Mouse (Mus musculus) embryonic facial prominence, embryonic 14.5 days (tissue): ENCODE data around the gene Akap11. TPM values are rescaled to one million over a fixed set of nuclear protein-coding genes. Genes with fewer than 3 reads are reported as not detected.

Experiments used
- ATAC-seq: fragments of 200-750 bp; cut with Nextera tagmentation; 2 replicates; pipeline ENCODE4 v1.8.0; 2017; ENCODE audit warnings: low read depth, moderate number of reproducible peaks, moderate TSS enrichment
- DNase-seq: peaks from one replicate; pipeline ENCODE4 v3.0.0-alpha.2; 2015; ENCODE audit warnings: low spot score
- H3K27ac ChIP-seq: fragments of 300-500 bp; sonication (generic); replicated peaks from 2 replicates; pipeline ENCODE4 v1.5.1; 2014; ENCODE audit warnings: low read depth, mild to moderate bottlenecking, low read length, moderate library complexity
- H3K27me3 ChIP-seq: fragments of 300-500 bp; sonication (generic); replicated peaks from 2 replicates; pipeline ENCODE4 v1.6.1; 2014; ENCODE audit warnings: low read length; ENCODE audit not compliant: control insufficient read depth, insufficient read depth
- H3K36me3 ChIP-seq: fragments of 300-500 bp; sonication (generic); 2 replicates; pipeline ENCODE4 v1.6.1; 2014; ENCODE audit warnings: low read length, mixed read lengths; ENCODE audit not compliant: control insufficient read depth, insufficient read depth
- H3K4me1 ChIP-seq: fragments of 300-500 bp; sonication (generic); 2 replicates; pipeline ENCODE4 v1.6.1; 2014; ENCODE audit warnings: antibody characterized with exemption, low read length; ENCODE audit not compliant: control insufficient read depth, insufficient read depth
- H3K4me2 ChIP-seq: fragments of 300-500 bp; sonication (generic); 2 replicates; pipeline ENCODE4 v1.6.1; 2014; ENCODE audit warnings: low read depth, mild to moderate bottlenecking, low read length, moderate library complexity, mixed read lengths
- H3K4me3 ChIP-seq: fragments of 300-500 bp; sonication (generic); 2 replicates; pipeline ENCODE4 v1.5.1; 2014; ENCODE audit warnings: low read depth, mild to moderate bottlenecking, low read length
- H3K9ac ChIP-seq: fragments of 300-500 bp; sonication (generic); 2 replicates; pipeline ENCODE4 v1.6.1; 2014; ENCODE audit warnings: low read depth, mild to moderate bottlenecking, low read length, moderate library complexity, mixed read lengths
- H3K9me3 ChIP-seq: fragments of 300-500 bp; sonication (generic); 2 replicates; pipeline ENCODE4 v1.6.1; 2016; ENCODE audit warnings: low read length; ENCODE audit not compliant: control insufficient read depth
- WGBS: fragments of 180-500 bp; shearing (Covaris S2); extraction: QIAGEN DNeasy Blood & Tissue Kit; methylation state at CpG from one replicate; pipeline ENCODE4 v1.1.7; 2014; 5-methylcytosine and 5-hydroxymethylcytosine counted together
- polyA plus RNA-seq: library from polyadenylated mRNA; unstranded; fragments of >200 nt; fragmentation: Nextera tagmentation; extraction: Ambion mirVana; gene quantifications from 2 replicates; pipeline ENCODE4 v1.2.1, GENCODE M21; 2014

Gene Akap11
- 18.6 and 19.3 TPM in 2 replicates for polyA plus RNA-seq

GRCm38 (mm10) chr14:78536281-78537165, at the start of gene Akap11:
Gene Akap11 (minus strand): TSS chr14:78536808.
- Histone ChIP-seq H3K9me3 (no peaks in the 10 kb centered on the region), H3K36me3 (no peaks in the 10 kb centered on the region), H3K4me3 (peak within 1 kb of the TSS; percentile 82), H3K9ac (peak within 1 kb of the TSS; percentile 94), H3K27me3 (no peaks in the 10 kb centered on the region), H3K4me2 (peak within 1 kb of the TSS; percentile 70), H3K4me1 (peaks cover 7% of the 10 kb centered on the region; the same call in 1 of the 2 replicates), H3K27ac (peak within 1 kb of the TSS; percentile 80)
- ATAC-seq: peak; percentile 97
- peak; percentile 97 for DNase-seq
- under 1% methylated on average over 31 of the region's 82 CpGs for WGBS

DNA sequence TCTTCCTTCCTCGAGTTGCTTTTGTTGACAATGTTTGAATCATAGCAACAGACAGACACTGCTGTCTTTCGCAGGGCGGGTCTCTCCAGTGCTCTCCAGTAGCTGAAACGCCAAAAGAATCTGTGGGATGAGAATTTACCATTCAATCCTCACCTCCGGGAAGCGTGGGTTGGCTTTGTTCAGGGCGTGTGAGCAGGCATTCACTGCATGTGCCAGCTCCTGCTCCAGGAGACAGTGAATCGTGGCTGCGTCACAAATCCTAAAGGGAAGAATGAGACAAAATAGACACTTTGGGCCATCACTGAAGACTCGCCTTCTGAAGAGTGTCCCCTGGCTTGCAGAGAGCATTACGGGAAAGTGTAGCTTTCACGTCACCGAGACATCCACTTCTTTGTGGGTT, 47.6 kb upstream of the Akap11 start:
- ATAC-seq (no peak), DNase-seq (no peak)
- Histone ChIP-seq H3K9ac (no peak overlapping the region), H3K4me1 (no peaks in the 10 kb centered on the region), H3K9me3 (no peaks in the 10 kb centered on the region), H3K27ac (no peak overlapping the region), H3K36me3 (peaks cover 23% of the 10 kb centered on the region), H3K4me3 (no peak overlapping the region), H3K27me3 (no peaks in the 10 kb centered on the region), H3K4me2 (no peak overlapping the region)
- 91% methylated on average over 13 of the region's 13 CpGs for WGBS

DNA sequence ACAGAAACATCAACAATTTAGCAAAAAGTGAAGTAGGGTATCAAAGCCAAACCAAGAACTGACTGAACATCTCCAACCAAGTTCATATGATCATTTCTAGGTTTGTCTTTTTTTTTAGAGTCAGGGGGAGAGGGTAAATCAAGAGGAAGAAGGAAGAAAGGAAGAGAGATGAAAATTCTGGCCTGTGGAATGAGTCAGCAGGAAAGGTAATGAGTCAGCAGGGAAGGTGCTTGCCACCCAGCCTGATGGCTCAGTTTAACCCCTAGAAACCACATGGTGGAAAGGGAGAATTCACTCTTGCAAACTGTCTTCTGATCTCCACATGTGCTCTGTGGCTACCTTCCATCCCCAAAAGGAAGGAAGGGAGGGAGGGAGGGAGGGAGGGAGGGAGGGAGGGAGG, 46.6 kb upstream of the Akap11 start:
- H3K9ac ChIP-seq: no peak overlapping the region
- DNase-seq (no peak), ATAC-seq (no peak)
- H3K27ac ChIP-seq: no peak overlapping the region
- no peak overlapping the region for H3K4me2 ChIP-seq
- no peaks in the 10 kb centered on the region for H3K4me1 ChIP-seq
- H3K4me3 ChIP-seq: no peak overlapping the region
- no peaks in the 10 kb centered on the region for H3K9me3 ChIP-seq
- peaks cover 24% of the 10 kb centered on the region for H3K36me3 ChIP-seq
- no peaks in the 10 kb centered on the region for H3K27me3 ChIP-seq

GRCm38 (mm10) chr14:78575899-78576298, 39.3 kb upstream of the Akap11 start:
- Histone ChIP-seq H3K4me2 (no peak overlapping the region), H3K27me3 (no peaks in the 10 kb centered on the region), H3K4me1 (no peaks in the 10 kb centered on the region), H3K36me3 (peaks cover 7% of the 10 kb centered on the region; the same call in 1 of the 2 replicates), H3K9ac (no peak overlapping the region), H3K9me3 (no peaks in the 10 kb centered on the region), H3K4me3 (no peak overlapping the region), H3K27ac (no peak overlapping the region)
- WGBS: 82% methylated on average over 13 of the region's 13 CpGs
- ATAC-seq: no peak
- DNase-seq: no peak

GRCm38 (mm10) chr14:78568410-78568809, 31.8 kb upstream of the Akap11 start:
- Histone ChIP-seq H3K9me3 (no peaks in the 10 kb centered on the region), H3K27me3 (no peaks in the 10 kb centered on the region), H3K27ac (no peak overlapping the region), H3K36me3 (peaks cover 14% of the 10 kb centered on the region), H3K4me2 (no peak overlapping the region), H3K4me1 (no peaks in the 10 kb centered on the region), H3K4me3 (no peak overlapping the region), H3K9ac (no peak overlapping the region)
- WGBS: 83% methylated on average over 5 of the region's 5 CpGs
- ATAC-seq (no peak), DNase-seq (no peak)

GRCm38 (mm10) chr14:78566431-78566830, 29.8 kb upstream of the Akap11 start:
- H3K9ac ChIP-seq: no peak overlapping the region
- no peaks in the 10 kb centered on the region for H3K4me1 ChIP-seq
- peaks cover 12% of the 10 kb centered on the region; the same call in 1 of the 2 replicates for H3K36me3 ChIP-seq
- DNase-seq (no peak), ATAC-seq (no peak)
- H3K4me3 ChIP-seq: no peak overlapping the region
- no peaks in the 10 kb centered on the region for H3K27me3 ChIP-seq
- no peaks in the 10 kb centered on the region for H3K9me3 ChIP-seq
- 66% methylated on average over 4 of the region's 4 CpGs for WGBS
- H3K27ac ChIP-seq: no peak overlapping the region
- no peak overlapping the region for H3K4me2 ChIP-seq

DNA sequence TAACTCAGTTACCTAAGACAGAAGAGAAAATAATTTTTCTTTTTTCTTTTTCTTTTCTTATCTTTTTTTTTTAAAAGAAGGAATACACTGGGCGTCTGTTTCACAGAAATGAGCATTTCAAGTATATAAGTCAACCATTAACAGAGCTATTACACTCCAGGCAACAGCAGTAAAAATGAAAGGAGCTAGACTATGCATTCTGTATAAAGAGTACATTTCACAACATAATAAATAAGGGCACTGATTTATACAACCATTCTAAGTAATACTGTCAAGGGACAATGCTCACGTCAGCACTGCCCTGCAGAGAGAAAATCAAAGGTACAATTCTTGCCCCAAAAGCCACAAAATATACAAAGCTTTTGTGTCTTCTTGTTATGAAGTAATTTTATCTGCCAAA, 27.7 kb upstream of the Akap11 start:
- 72% methylated on average over 2 of the region's 2 CpGs for WGBS
- no peak overlapping the region for H3K4me2 ChIP-seq
- ATAC-seq: no peak
- no peak overlapping the region for H3K9ac ChIP-seq
- H3K4me1 ChIP-seq: no peaks in the 10 kb centered on the region
- no peak for DNase-seq
- no peaks in the 10 kb centered on the region for H3K27me3 ChIP-seq
- H3K9me3 ChIP-seq: no peaks in the 10 kb centered on the region
- no peak overlapping the region for H3K4me3 ChIP-seq
- H3K36me3 ChIP-seq: peaks cover 6% of the 10 kb centered on the region; the same call in 1 of the 2 replicates
- H3K27ac ChIP-seq: no peak overlapping the region

- Histone ChIP-seq H3K27ac (no peak overlapping the region), H3K4me1 (no peaks in the 10 kb centered on the region), H3K4me3 (no peak overlapping the region), H3K36me3 (peaks cover 2% of the 10 kb centered on the region; the same call in 1 of the 2 replicates), H3K4me2 (no peak overlapping the region), H3K9me3 (no peaks in the 10 kb centered on the region), H3K27me3 (no peaks in the 10 kb centered on the region), H3K9ac (no peak overlapping the region)
- DNase-seq (peak; percentile 6), ATAC-seq (no peak)
- 72% methylated on average over 7 of the region's 7 CpGs for WGBS
Observed at GRCm38 (mm10) chr14:78563211-78563610, 26.6 kb upstream of the Akap11 start.

DNA sequence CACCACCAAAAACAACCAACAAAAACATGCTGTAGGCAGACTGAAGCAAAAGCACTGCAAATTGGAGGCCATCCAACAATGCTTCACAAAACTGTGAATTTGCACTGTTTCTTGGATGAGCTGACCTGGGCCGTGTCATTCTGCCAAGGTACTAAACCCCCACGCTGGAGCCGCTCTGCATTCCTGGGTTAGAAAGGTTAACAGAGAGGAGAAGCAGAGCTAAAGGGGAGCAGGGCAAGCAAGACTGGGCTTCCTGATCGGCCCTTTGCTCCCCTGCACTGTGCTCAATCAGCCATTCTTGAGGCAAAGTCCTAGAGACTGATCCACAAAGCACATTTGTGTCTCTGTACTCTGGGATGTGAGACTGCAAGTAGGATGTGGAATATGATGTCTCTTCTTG, 25.5 kb upstream of the Akap11 start:
- Histone ChIP-seq H3K9me3 (no peaks in the 10 kb centered on the region), H3K4me2 (no peak overlapping the region), H3K4me1 (no peaks in the 10 kb centered on the region), H3K4me3 (no peak overlapping the region), H3K27me3 (no peaks in the 10 kb centered on the region), H3K9ac (no peak overlapping the region), H3K27ac (no peak overlapping the region), H3K36me3 (no peaks in the 10 kb centered on the region)
- DNase-seq (no peak), ATAC-seq (no peak)
- 66% methylated on average over 4 of the region's 4 CpGs for WGBS
